Mouse (Mus musculus) midbrain, postnatal 0 days (tissue): ENCODE measurements around the gene Eef1a2. TPM values are rescaled to one million over a fixed set of nuclear protein-coding genes. Genes with fewer than 3 reads are reported as not detected.

Source experiments
- ATAC-seq: fragments of 200-750 bp; cut with Nextera tagmentation; 2 replicates; pipeline ENCODE4 v1.8.0; 2017; ENCODE audit warnings: moderate number of reproducible peaks, mild to moderate bottlenecking, moderate TSS enrichment, moderate library complexity; ENCODE audit not compliant: low FRiP score
- DNase-seq: peaks from one replicate; pipeline ENCODE4 v3.0.0-alpha.2; 2015; ENCODE audit warnings: low spot score
- H3K27ac ChIP-seq: fragments of 300-500 bp; sonication (generic); 2 replicates; pipeline ENCODE4 v1.5.1; 2014; ENCODE audit warnings: low read depth, mild to moderate bottlenecking, low read length, mixed read lengths
- H3K27me3 ChIP-seq: fragments of 300-500 bp; sonication (generic); 2 replicates; pipeline ENCODE4 v1.6.1; 2014; ENCODE audit warnings: low read length, control low read depth, mixed read lengths; ENCODE audit not compliant: insufficient read depth
- H3K36me3 ChIP-seq: fragments of 300-500 bp; sonication (generic); 2 replicates; pipeline ENCODE4 v1.6.1; 2014; ENCODE audit warnings: low read length, control low read depth, mixed read lengths; ENCODE audit not compliant: insufficient read depth
- H3K4me1 ChIP-seq: fragments of 300-500 bp; sonication (generic); 2 replicates; pipeline ENCODE4 v1.6.1; 2014; ENCODE audit warnings: mild to moderate bottlenecking, control low read depth, antibody characterized with exemption, low read length, mixed read lengths; ENCODE audit not compliant: insufficient read depth
- H3K4me2 ChIP-seq: fragments of 300-500 bp; sonication (generic); 2 replicates; pipeline ENCODE4 v1.6.1; 2014; ENCODE audit warnings: low read depth, mild to moderate bottlenecking, low read length, mixed read lengths; ENCODE audit not compliant: poor library complexity, severe bottlenecking
- H3K4me3 ChIP-seq: fragments of 300-500 bp; sonication (generic); 2 replicates; pipeline ENCODE4 v1.5.1; 2014; ENCODE audit warnings: low read depth, mild to moderate bottlenecking, low read length, moderate library complexity
- H3K9ac ChIP-seq: fragments of 300-500 bp; sonication (generic); replicated peaks from 2 replicates; pipeline ENCODE4 v1.6.1; 2014; ENCODE audit warnings: mild to moderate bottlenecking, low read length, moderate library complexity, mixed read lengths; ENCODE audit not compliant: poor library complexity, severe bottlenecking
- H3K9me3 ChIP-seq: fragments of 300-500 bp; sonication (generic); 2 replicates; pipeline ENCODE4 v1.6.1; 2016; ENCODE audit warnings: low read length, control low read depth
- CTCF ChIP-seq: IDR thresholded peaks from 2 replicates; pipeline ENCODE4 v1.5.1; 2016; ENCODE audit warnings: antibody characterized with exemption, mild to moderate bottlenecking
- WGBS: fragments of 180-500 bp; shearing (Covaris S2); extraction: QIAGEN DNeasy Blood & Tissue Kit; methylation state at CpG from one replicate; pipeline ENCODE4 v1.1.7; 2014; 5-methylcytosine and 5-hydroxymethylcytosine counted together
- polyA plus RNA-seq: library from polyadenylated mRNA; unstranded; fragments of >200 nt; fragmentation: Nextera tagmentation; extraction: Ambion mirVana; gene quantifications from 2 replicates; pipeline ENCODE4 v1.2.1, GENCODE M21; 2015
- total RNA-seq: library from RNA; depleted of rRNA; stranded (reverse); fragments of >200 nt; gene quantifications from 2 replicates; pipeline ENCODE4 v1.2.3, GENCODE M21; 2014

Gene Eef1a2
- total and polyA plus RNA-seq, 2 experiments from 2014 or later = 23.3 to 367 TPM

DNA sequence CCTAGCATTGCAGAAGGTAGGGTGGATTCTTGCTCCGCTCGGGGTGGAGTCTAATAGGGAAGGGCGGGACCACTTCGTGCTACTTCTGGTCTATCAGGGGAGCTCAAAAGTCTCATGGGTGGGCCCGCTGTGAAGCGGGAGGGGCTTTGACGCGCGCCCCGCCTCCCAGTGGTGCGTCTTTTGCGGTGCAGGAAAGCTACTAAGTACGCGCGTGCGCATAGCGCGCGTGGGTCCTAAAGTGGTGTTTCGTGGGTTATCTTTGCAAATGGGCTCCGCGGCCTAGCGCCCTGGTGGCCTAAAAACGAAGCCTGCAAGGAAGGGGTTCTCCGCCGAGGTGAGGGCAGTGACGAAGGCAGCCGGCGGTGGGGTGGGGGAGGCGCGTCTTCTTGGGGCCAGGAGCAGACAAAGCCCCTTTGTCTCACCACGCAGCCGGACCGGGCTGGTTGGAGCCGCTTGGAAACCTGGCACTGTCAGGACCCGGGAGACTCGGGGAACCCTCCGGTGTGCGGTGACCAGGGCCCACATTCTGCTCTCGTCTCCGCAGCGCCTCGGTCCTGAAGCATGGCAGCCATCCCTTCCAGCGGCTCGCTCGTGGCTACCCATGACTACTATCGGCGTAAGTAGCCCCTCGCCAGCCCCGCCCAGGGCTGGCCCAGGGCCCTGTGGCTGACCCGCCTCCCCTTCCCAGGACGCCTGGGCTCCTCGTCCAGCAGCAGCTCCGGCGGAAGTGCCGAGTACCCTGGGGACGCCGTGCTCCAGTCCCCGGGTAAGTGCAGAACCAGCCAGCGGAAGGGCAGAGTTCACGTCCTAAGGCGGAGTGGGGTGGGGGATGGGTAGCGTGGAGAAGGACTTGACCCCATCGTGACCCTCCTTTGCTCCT is 30.5 kb upstream of the Eef1a2 start, which contains the start of gene Ppdpf:
Ppdpf (plus strand) TSS at position 127 of the 880 bp plus-strand sequence.
- DNase-seq = peak; percentile 94
- H3K4me2 ChIP-seq = peak within 1 kb of the TSS; percentile 67
- peak within 1 kb of the TSS; percentile 96 for H3K27ac ChIP-seq
- H3K9me3 ChIP-seq = no peaks in the 10 kb centered on the region
- peaks cover 6% of the 10 kb centered on the region for H3K4me1 ChIP-seq
- H3K36me3 ChIP-seq = 0 out of 2 replicates have a peak, but pooled peaks cover 3% of the 10 kb centered on the region
- under 1% methylated on average over 64 of the region's 64 CpGs for WGBS
- TF ChIP-seq CTCF = peak; percentile 48
- peak within 1 kb of the TSS; percentile 99 for H3K9ac ChIP-seq
- ATAC-seq = peak; percentile 86
- H3K4me3 ChIP-seq = peak within 1 kb of the TSS; percentile 69
- no peaks in the 10 kb centered on the region for H3K27me3 ChIP-seq

DNA sequence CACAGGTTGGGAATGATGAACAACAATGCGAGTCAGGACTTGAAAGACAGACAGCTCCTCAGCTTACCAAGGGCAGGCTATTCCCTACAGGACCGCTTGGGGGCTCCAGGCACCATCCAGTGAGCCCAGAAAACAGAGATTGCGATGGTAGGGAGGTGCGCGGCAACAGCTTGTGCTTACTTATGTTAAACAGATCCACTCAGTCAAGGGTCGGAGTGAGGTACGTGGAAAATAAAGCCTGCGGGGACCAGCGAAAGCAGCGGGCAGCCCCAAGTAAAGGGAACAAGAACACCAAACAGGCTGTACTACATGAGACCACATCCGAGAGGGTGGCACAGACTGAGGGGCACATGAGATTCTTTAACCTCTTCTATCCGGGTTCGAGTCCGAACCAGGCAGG is 29.8 kb upstream of the Eef1a2 start:
- 0% methylated on average over 14 of the region's 14 CpGs for WGBS
- peak overlapping the region; percentile 69 for H3K4me3 ChIP-seq
- peaks cover 6% of the 10 kb centered on the region for H3K4me1 ChIP-seq
- H3K9me3 ChIP-seq = no peaks in the 10 kb centered on the region
- peak overlapping the region; percentile 96 for H3K27ac ChIP-seq
- 0 out of 2 replicates have a peak, but pooled peaks cover 3% of the 10 kb centered on the region for H3K36me3 ChIP-seq
- H3K9ac ChIP-seq = peak overlapping the region; percentile 99
- peak overlapping the region; percentile 67 for H3K4me2 ChIP-seq
- DNase-seq = peak; percentile 94
- no peaks in the 10 kb centered on the region for H3K27me3 ChIP-seq
- peak; percentile 98 for TF ChIP-seq CTCF
- peak; percentile 85 for ATAC-seq

DNA sequence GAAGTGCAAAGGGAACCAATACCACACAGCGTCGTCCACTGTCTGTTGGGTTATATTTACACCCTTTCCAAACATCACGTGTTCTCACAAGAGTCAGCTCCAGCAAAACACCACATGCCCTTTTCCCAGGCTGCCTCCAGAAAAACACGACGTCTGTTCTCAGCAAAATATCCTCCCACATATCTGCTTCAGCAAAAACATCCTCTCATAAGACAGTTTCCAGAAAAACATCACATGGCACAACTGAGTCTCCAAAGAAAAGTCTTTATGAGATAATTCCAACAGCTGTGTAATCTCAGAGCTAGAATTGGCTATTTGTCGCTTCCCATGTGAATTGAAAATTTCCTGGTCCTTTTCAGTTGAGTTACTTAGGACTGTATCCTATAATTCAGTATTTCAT is 24.1 kb upstream of the Eef1a2 start:
- no peak overlapping the region for H3K4me2 ChIP-seq
- no peak for TF ChIP-seq CTCF
- H3K9me3 ChIP-seq = no peaks in the 10 kb centered on the region
- ATAC-seq = no peak
- H3K27me3 ChIP-seq = no peaks in the 10 kb centered on the region
- WGBS = 83% methylated on average over 6 of the region's 6 CpGs
- no peak overlapping the region for H3K27ac ChIP-seq
- no peak for DNase-seq
- H3K4me1 ChIP-seq = no peaks in the 10 kb centered on the region
- no peak overlapping the region for H3K9ac ChIP-seq
- no peak overlapping the region for H3K4me3 ChIP-seq
- H3K36me3 ChIP-seq = no peaks in the 10 kb centered on the region

DNA sequence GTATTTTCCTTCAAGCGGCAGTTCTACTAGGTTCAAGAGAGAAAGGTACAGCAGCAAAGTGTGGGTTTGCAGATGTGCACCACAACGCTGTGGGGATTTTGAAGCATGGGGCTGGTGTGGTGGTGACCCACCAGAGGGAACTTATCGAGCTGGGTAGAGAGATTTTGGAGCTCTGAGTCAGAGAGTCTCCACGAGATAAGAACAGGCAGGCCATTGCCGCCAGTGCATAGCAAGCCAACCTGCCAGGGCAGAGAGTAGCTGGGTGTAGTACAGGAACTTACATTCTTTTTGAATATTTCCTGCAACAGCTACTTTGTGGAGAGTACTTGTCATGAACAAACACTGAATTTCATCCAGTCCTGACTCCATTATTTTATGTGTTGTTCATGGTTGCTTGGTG is 21.7 kb upstream of the Eef1a2 start:
- no peak for DNase-seq
- no peak overlapping the region for H3K9ac ChIP-seq
- H3K4me3 ChIP-seq = no peak overlapping the region
- H3K36me3 ChIP-seq = no peaks in the 10 kb centered on the region
- 88% methylated on average over 5 of the region's 5 CpGs for WGBS
- no peak for TF ChIP-seq CTCF
- H3K4me1 ChIP-seq = no peaks in the 10 kb centered on the region
- no peak overlapping the region for H3K27ac ChIP-seq
- no peak overlapping the region for H3K4me2 ChIP-seq
- ATAC-seq = no peak
- H3K9me3 ChIP-seq = no peaks in the 10 kb centered on the region
- no peaks in the 10 kb centered on the region for H3K27me3 ChIP-seq

DNA sequence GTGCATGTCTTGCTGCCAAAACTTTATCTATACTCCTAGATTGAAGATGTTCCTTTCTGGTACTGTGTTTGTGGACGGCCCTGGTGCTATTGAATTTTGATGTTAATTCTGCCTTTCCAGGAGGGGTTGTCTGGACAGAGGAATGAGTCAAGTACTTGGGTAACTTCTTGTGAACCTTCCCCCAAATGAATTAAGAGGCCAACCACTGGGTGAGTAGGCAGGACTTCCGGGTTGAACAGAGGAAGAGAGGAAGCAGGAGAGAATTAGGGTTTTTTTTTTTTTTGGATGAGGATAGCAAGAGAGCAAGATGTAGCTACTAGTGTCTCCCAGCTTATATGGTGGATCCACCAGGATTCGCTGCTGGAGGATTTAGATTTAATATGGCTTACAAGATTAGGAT is 21.2 kb upstream of the Eef1a2 start:
- no peaks in the 10 kb centered on the region for H3K9me3 ChIP-seq
- DNase-seq (no peak), ATAC-seq (no peak)
- no peaks in the 10 kb centered on the region for H3K36me3 ChIP-seq
- no peak overlapping the region for H3K27ac ChIP-seq
- H3K4me2 ChIP-seq = no peak overlapping the region
- no peaks in the 10 kb centered on the region for H3K27me3 ChIP-seq
- no peak overlapping the region for H3K9ac ChIP-seq
- WGBS = 77% methylated on average over 3 of the region's 3 CpGs
- H3K4me3 ChIP-seq = no peak overlapping the region
- no peak for TF ChIP-seq CTCF
- H3K4me1 ChIP-seq = no peaks in the 10 kb centered on the region

DNA sequence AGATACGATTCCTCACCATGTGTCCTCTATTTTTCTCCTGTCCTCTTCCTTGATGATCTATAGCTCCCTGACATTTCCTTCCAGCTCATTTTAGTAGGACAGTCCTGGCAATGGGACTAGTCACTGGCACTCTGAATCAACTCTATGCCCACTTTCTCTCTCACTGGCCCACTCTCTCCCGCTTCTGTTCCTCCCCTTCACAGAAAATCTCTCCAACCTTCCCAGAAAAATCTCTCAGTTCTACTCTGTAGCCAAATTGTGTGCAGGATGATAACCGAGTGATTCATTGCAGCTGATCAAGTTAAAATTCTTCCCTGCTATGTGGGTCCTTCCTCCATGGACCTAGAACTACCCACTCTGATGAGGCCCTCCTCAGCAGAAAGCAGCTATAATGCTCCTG is 17.8 kb upstream of the Eef1a2 start:
- 90% methylated on average over 3 of the region's 3 CpGs for WGBS
- Histone ChIP-seq H3K4me2 (no peak overlapping the region), H3K9ac (no peak overlapping the region), H3K36me3 (no peaks in the 10 kb centered on the region), H3K27ac (no peak overlapping the region), H3K4me3 (no peak overlapping the region), H3K9me3 (no peaks in the 10 kb centered on the region), H3K4me1 (no peaks in the 10 kb centered on the region), H3K27me3 (no peaks in the 10 kb centered on the region)
- no peak for ATAC-seq
- TF ChIP-seq CTCF = no peak
- no peak for DNase-seq
